Mouse (Mus musculus) forebrain, embryonic 12.5 days (tissue): ENCODE measurements at regions not wholly inside any gene's neighbourhood (a gene's known extent, or its start where the extent isn't known, plus 50 kb on each side); places are given as distances from the start of the nearest gene placed in this dataset.

Experiments used
- ATAC-seq: fragments of 200-750 bp; cut with Nextera tagmentation; 2 replicates; pipeline ENCODE4 v1.8.0; 2017; ENCODE audit warnings: moderate TSS enrichment; ENCODE audit not compliant: low FRiP score
- H3K27ac ChIP-seq: fragments of 300-500 bp; sonication (generic); 2 replicates; pipeline ENCODE4 v1.5.1; 2016; ENCODE audit warnings: mild to moderate bottlenecking
- H3K27me3 ChIP-seq: fragments of 300-500 bp; sonication (generic); 2 replicates; pipeline ENCODE4 v1.6.1; 2016; ENCODE audit warnings: mild to moderate bottlenecking
- H3K36me3 ChIP-seq: fragments of 300-500 bp; sonication (generic); replicated peaks from 2 replicates; pipeline ENCODE4 v1.6.1; 2016; ENCODE audit warnings: mild to moderate bottlenecking
- H3K4me1 ChIP-seq: fragments of 300-500 bp; sonication (generic); 2 replicates; pipeline ENCODE4 v1.6.1; 2016
- H3K4me2 ChIP-seq: fragments of 300-500 bp; sonication (generic); 2 replicates; pipeline ENCODE4 v1.6.1; 2016; ENCODE audit warnings: mild to moderate bottlenecking, moderate library complexity
- H3K4me3 ChIP-seq: fragments of 300-500 bp; sonication (generic); replicated peaks from 2 replicates; pipeline ENCODE4 v1.5.1; 2016; ENCODE audit warnings: mild to moderate bottlenecking
- H3K9ac ChIP-seq: fragments of 300-500 bp; sonication (generic); 2 replicates; pipeline ENCODE4 v1.6.1; 2016; ENCODE audit warnings: mild to moderate bottlenecking
- H3K9me3 ChIP-seq: fragments of 300-500 bp; sonication (generic); 2 replicates; pipeline ENCODE4 v1.6.1; 2016
- whole genome bisulfite sequencing: fragments of 180-500 bp; shearing (Covaris S2); methylation state at CpG from one replicate; pipeline ENCODE4 v1.1.7; 2016; 5-methylcytosine and 5-hydroxymethylcytosine counted together

DNA sequence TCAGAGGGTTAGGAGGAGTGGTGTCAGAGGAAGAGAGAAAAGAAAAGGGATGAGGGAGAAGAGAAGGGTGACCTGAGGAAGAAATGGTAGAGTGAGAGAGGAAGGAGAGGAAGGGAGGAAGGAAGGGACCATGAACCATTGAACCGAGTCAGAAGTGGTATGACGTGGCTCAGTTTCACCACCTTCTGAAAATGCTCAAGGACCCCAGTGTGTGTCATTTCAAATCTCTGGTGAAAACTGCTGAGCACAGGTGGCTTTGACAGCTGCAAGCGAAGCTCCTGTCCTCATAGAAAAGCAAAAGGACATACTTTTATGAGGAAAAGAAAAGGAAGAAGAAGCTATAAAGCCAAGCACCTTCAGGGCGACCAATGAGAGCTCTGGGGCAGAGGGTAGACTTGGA, 214.3 kb downstream of the Gm9195 start:
- Histone ChIP-seq H3K4me2 (no peak overlapping the region), H3K9ac (no peak overlapping the region), H3K4me3 (no peak overlapping the region), H3K27ac (no peak overlapping the region), H3K27me3 (no peaks in the 10 kb centered on the region), H3K9me3 (no peaks in the 10 kb centered on the region), H3K4me1 (no peaks in the 10 kb centered on the region), H3K36me3 (no peaks in the 10 kb centered on the region)
- no peak for ATAC-seq
- 86% methylated on average over 4 of the region's 4 CpGs for WGBS

DNA sequence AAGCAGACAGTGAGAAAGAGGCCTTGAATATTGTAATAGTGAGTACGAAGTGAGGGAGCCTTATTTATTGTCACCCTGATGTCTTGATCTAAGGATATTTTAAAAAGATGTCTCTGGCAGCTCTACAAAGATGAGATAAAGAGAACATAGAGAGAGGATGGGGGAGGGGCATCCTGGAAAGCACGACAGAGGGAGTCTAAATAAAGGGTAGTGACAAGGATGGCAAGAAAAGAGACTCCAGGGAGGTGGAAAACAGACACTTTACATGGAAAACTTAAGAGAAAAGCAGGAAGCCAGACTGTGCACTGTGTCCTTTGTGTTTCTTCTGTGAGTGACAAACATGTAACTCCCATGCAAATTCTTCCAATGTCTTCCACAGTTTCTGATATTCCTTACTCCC, 232.4 kb downstream of the Gm9195 start:
- H3K36me3 ChIP-seq: no peaks in the 10 kb centered on the region
- H3K4me3 ChIP-seq: no peak overlapping the region
- ATAC-seq: no peak
- no peaks in the 10 kb centered on the region for H3K4me1 ChIP-seq
- no peak overlapping the region for H3K27ac ChIP-seq
- 51% methylated on average over 2 of the region's 2 CpGs for WGBS
- no peak overlapping the region for H3K4me2 ChIP-seq
- no peak overlapping the region for H3K9ac ChIP-seq
- no peaks in the 10 kb centered on the region for H3K27me3 ChIP-seq
- no peaks in the 10 kb centered on the region for H3K9me3 ChIP-seq

- H3K27me3 ChIP-seq: no peaks in the 10 kb centered on the region
- no peak overlapping the region for H3K27ac ChIP-seq
- no peak overlapping the region for H3K4me3 ChIP-seq
- no peak overlapping the region for H3K9ac ChIP-seq
- no peak for ATAC-seq
- peaks cover 7% of the 10 kb centered on the region; the same call in 1 of the 2 replicates for H3K4me1 ChIP-seq
- 87% methylated on average over 4 of the region's 4 CpGs for WGBS
- no peaks in the 10 kb centered on the region for H3K9me3 ChIP-seq
- no peaks in the 10 kb centered on the region for H3K36me3 ChIP-seq
- no peak overlapping the region for H3K4me2 ChIP-seq
Observed at GRCm38 (mm10) chr14:72241872-72242271, 249.8 kb downstream of the Gm9195 start.

DNA sequence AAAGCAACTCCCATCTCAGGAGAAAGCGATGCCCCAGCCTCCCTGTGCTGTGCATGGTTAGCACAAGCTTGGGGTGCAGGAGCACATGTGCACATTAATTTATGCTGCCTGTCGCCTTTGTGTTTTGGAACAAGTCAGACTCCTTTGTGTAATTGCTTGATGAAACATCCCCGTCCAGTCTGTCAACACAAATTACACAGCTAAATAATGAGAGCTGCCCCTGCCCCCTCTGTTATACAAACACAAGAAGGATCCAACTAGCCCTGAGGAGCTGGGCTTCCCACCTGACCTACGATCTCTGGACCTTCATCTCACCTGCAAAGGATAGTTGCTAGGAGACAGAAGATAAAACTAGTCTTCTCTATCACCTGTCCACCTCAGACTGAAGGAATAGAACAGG, 251.4 kb downstream of the Gm9195 start:
- Histone ChIP-seq H3K27me3 (no peaks in the 10 kb centered on the region), H3K4me3 (no peak overlapping the region), H3K4me1 (peaks cover 7% of the 10 kb centered on the region; the same call in 1 of the 2 replicates), H3K4me2 (no peak overlapping the region), H3K36me3 (no peaks in the 10 kb centered on the region), H3K9me3 (no peaks in the 10 kb centered on the region), H3K27ac (no peak overlapping the region), H3K9ac (no peak overlapping the region)
- ATAC-seq: no peak
- 51% methylated on average over 4 of the region's 4 CpGs for whole genome bisulfite sequencing

- Histone ChIP-seq H3K4me2 (no peak overlapping the region), H3K27ac (no peak overlapping the region), H3K4me1 (peaks cover 7% of the 10 kb centered on the region; the same call in 1 of the 2 replicates), H3K9ac (no peak overlapping the region), H3K4me3 (no peak overlapping the region), H3K27me3 (no peaks in the 10 kb centered on the region), H3K36me3 (no peaks in the 10 kb centered on the region), H3K9me3 (no peaks in the 10 kb centered on the region)
- 94% methylated on average over 4 of the region's 4 CpGs for WGBS
- ATAC-seq: no peak
Observed at GRCm38 (mm10) chr14:72238344-72238743, 253.3 kb downstream of the Gm9195 start.

- H3K9ac ChIP-seq: no peak overlapping the region
- no peak for ATAC-seq
- WGBS: 81% methylated on average over 6 of the region's 6 CpGs
- no peak overlapping the region for H3K27ac ChIP-seq
- no peak overlapping the region for H3K4me2 ChIP-seq
- H3K27me3 ChIP-seq: no peaks in the 10 kb centered on the region
- H3K9me3 ChIP-seq: no peaks in the 10 kb centered on the region
- H3K4me1 ChIP-seq: no peaks in the 10 kb centered on the region
- H3K36me3 ChIP-seq: no peaks in the 10 kb centered on the region
- H3K4me3 ChIP-seq: no peak overlapping the region
Observed at GRCm38 (mm10) chr14:72234234-72235075, 257.2 kb downstream of the Gm9195 start.

- Histone ChIP-seq H3K4me2 (no peak overlapping the region), H3K27me3 (no peaks in the 10 kb centered on the region), H3K4me3 (no peak overlapping the region), H3K4me1 (0 out of 2 replicates have a peak, but pooled peaks cover 3% of the 10 kb centered on the region), H3K9me3 (no peaks in the 10 kb centered on the region), H3K27ac (no peak overlapping the region), H3K36me3 (no peaks in the 10 kb centered on the region), H3K9ac (no peak overlapping the region)
- ATAC-seq: no peak
- WGBS: 70% methylated on average over 5 of the region's 5 CpGs
Observed at GRCm38 (mm10) chr14:72227853-72228252, 263.8 kb downstream of the Gm9195 start.

- H3K9ac ChIP-seq: no peak overlapping the region
- 44% methylated on average over 1 of the region's 1 CpGs for WGBS
- H3K27ac ChIP-seq: no peak overlapping the region
- no peaks in the 10 kb centered on the region for H3K27me3 ChIP-seq
- H3K36me3 ChIP-seq: no peaks in the 10 kb centered on the region
- H3K4me2 ChIP-seq: no peak overlapping the region
- no peaks in the 10 kb centered on the region for H3K9me3 ChIP-seq
- H3K4me3 ChIP-seq: no peak overlapping the region
- ATAC-seq: no peak
- H3K4me1 ChIP-seq: 0 out of 2 replicates have a peak, but pooled peaks cover 3% of the 10 kb centered on the region
Observed at GRCm38 (mm10) chr14:72227441-72227840, 264.2 kb downstream of the Gm9195 start.

DNA sequence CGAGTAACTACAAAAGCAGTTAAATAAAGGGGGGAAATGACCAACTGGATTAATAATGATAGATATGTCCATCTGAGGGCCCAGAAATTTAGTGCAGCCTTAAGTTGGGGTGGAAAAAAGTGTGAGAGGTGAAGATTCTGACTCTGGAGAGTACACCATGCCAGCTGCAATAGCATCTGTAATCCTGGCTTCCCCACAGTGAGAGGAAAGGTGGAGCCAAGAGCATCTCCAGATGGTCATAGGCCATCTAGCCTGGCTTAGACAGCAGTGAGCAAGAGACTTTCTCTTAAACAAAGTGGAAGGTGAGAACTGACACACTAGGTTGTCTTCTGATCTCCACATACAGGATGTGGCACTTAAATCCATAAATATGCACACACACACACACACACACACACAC, 264.7 kb downstream of the Gm9195 start:
- H3K27me3 ChIP-seq: no peaks in the 10 kb centered on the region
- no peak overlapping the region for H3K4me2 ChIP-seq
- H3K4me1 ChIP-seq: 0 out of 2 replicates have a peak, but pooled peaks cover 3% of the 10 kb centered on the region
- no peaks in the 10 kb centered on the region for H3K36me3 ChIP-seq
- H3K9me3 ChIP-seq: no peaks in the 10 kb centered on the region
- no peak overlapping the region for H3K4me3 ChIP-seq
- no peak overlapping the region for H3K9ac ChIP-seq
- WGBS: 73% methylated on average over 1 of the region's 1 CpGs
- no peak overlapping the region for H3K27ac ChIP-seq
- no peak for ATAC-seq

DNA sequence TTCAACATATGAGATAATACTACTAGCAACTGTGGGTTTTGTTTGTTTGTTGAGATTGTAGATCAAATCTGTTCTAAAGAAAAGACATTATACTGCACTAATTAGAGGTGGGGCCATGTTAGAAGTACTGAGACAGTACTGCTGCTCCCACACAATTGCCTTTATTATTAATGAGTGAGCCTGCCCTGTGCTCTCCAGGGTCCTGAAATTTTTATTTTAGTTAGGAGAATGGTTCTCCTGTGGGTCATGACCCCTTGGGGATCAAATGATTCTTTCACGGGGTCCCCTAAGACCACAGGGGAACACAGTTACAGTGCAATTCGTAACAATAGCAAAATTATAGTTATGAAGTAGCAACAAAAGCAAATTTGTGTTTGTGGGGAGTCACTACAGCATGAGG, 268.8 kb downstream of the Gm9195 start:
- Histone ChIP-seq H3K27ac (no peak overlapping the region), H3K36me3 (no peaks in the 10 kb centered on the region), H3K4me1 (0 out of 2 replicates have a peak, but pooled peaks cover 3% of the 10 kb centered on the region), H3K27me3 (no peaks in the 10 kb centered on the region), H3K9ac (no peak overlapping the region), H3K9me3 (no peaks in the 10 kb centered on the region), H3K4me3 (no peak overlapping the region), H3K4me2 (no peak overlapping the region)
- ATAC-seq: no peak
- WGBS: 44% methylated on average over 2 of the region's 2 CpGs

GRCm38 (mm10) chr14:72219523-72219922, 272.1 kb downstream of the Gm9195 start:
- Histone ChIP-seq H3K4me2 (no peak overlapping the region), H3K27me3 (no peaks in the 10 kb centered on the region), H3K27ac (no peak overlapping the region), H3K9ac (no peak overlapping the region), H3K4me3 (no peak overlapping the region), H3K9me3 (no peaks in the 10 kb centered on the region), H3K36me3 (no peaks in the 10 kb centered on the region), H3K4me1 (no peaks in the 10 kb centered on the region)
- 97% methylated on average over 6 of the region's 6 CpGs for WGBS
- no peak for ATAC-seq

DNA sequence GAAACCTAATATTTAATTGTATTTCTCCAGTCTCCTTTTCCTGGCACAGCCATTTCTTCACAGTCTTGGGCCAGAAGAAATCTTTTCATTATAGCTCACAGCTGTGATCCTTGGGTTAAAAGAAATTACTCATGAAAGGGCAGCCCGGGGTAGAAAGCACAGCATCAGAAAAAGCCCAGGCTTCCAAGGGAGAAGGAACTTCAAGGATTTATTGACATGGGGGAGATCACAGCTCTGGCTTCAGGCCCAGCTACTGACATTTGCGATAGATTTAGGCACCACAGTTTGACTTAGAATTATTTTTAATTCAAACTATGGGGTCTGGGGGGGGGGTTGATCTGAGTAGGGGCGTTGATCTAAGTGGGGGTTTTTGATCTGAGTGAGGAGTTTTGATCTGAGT, 291.3 kb downstream of the Gm9195 start:
- Histone ChIP-seq H3K9ac (no peak overlapping the region), H3K9me3 (no peaks in the 10 kb centered on the region), H3K4me1 (no peaks in the 10 kb centered on the region), H3K27me3 (no peaks in the 10 kb centered on the region), H3K27ac (no peak overlapping the region), H3K4me3 (no peak overlapping the region), H3K36me3 (no peaks in the 10 kb centered on the region), H3K4me2 (no peak overlapping the region)
- ATAC-seq: no peak
- 71% methylated on average over 3 of the region's 3 CpGs for WGBS

GRCm38 (mm10) chr14:72199900-72200299, 291.7 kb downstream of the Gm9195 start:
- Histone ChIP-seq H3K4me1 (no peaks in the 10 kb centered on the region), H3K9ac (no peak overlapping the region), H3K9me3 (no peaks in the 10 kb centered on the region), H3K36me3 (no peaks in the 10 kb centered on the region), H3K4me2 (no peak overlapping the region), H3K27ac (no peak overlapping the region), H3K27me3 (no peaks in the 10 kb centered on the region), H3K4me3 (no peak overlapping the region)
- no peak for ATAC-seq
